ENCODE assay signal across 10 mouse cellular contexts in genomic region chr19:49539445-49540407, GRCm38 (mm10).
A peak's percentile ranks its signal among the peaks of the same experiment; 100 is the strongest.
DNase-seq lines count a peak whose midpoint lies in the region; ATAC-seq and TF ChIP-seq lines count a peak whose summit lies in the region.
"Had no signal": no experiment of that assay in that cellular context is flagged by ENCODE, and none has a peak within 500 bp of the region (broad histone marks: within the 10 kb centered on the region; RNA-seq: fewer than 3 reads in every experiment).

No protein-coding gene starts in this region.

- no peaks in the 10 kb centered on the region for H3K27me3 ChIP-seq in midbrain, postnatal 0 days (ENCODE audit: insufficient read depth, low read length)
- H3K27me3 ChIP-seq: CH12.LX; lung, embryonic 15.5 days had no signal

- no peaks in the 10 kb centered on the region for H3K4me1 ChIP-seq in midbrain, postnatal 0 days (ENCODE audit: insufficient read depth, low read length)
- H3K4me1 ChIP-seq: lung, embryonic 15.5 days had no signal

- no peak overlapping the region for H3K4me3 ChIP-seq in midbrain, postnatal 0 days (ENCODE audit: low read depth, low read length)
- H3K4me3 ChIP-seq: lung, embryonic 15.5 days had no signal

- peak overlapping the region; percentile 15; the same call in 1 of the 2 replicates for H3K4me2 ChIP-seq in midbrain, postnatal 0 days (ENCODE audit: low read depth, low read length, poor library complexity, severe bottlenecking)
- H3K4me2 ChIP-seq: lung, embryonic 15.5 days had no signal

- no peak overlapping the region for H3K27ac ChIP-seq in midbrain, postnatal 0 days (ENCODE audit: low read depth, low read length)
- H3K27ac ChIP-seq: lung, embryonic 15.5 days had no signal

- no peaks in the 10 kb centered on the region for H3K36me3 ChIP-seq in midbrain, postnatal 0 days (ENCODE audit: insufficient read depth, low read length)
- H3K36me3 ChIP-seq: lung, embryonic 15.5 days had no signal

- no peak overlapping the region for H3K9ac ChIP-seq in midbrain, postnatal 0 days (replicated peaks; ENCODE audit: low read length, poor library complexity, severe bottlenecking)
- H3K9ac ChIP-seq: lung, embryonic 15.5 days had no signal

- no peak for ATAC-seq in midbrain, postnatal 0 days (ENCODE audit: low FRiP score)

- DNase-seq in cerebellum, postnatal 14 days, result peak; percentile 56 to 58
- no peak for DNase-seq in cerebellum, adult 9-11 months
- DNase-seq in MN1 (ENCODE audit: low spot score), result peak; percentile 26
- DNase-seq in forelimb bud, embryonic 11.5 days (ENCODE audit: low read depth, low spot score), result peak; percentile 29
- DNase-seq in layer of hippocampus, postnatal 14 days (ENCODE audit: low spot score in 2 of 2), result peak; percentile 46 to 63
- DNase-seq in midbrain, postnatal 0 days (ENCODE audit: low spot score), result peak; percentile 69
- DNase-seq in urinary bladder, postnatal 25 days (ENCODE audit: low spot score), result no peak
- no peak for DNase-seq in spleen, adult 12 weeks (ENCODE audit: low spot score)

- 44% methylated on average over 13 of the region's 13 CpGs for WGBS in midbrain, postnatal 0 days

- no peaks in the 10 kb centered on the region for H3K9me3 ChIP-seq in midbrain, postnatal 0 days (ENCODE audit: low read length)
- H3K9me3 ChIP-seq: lung, embryonic 15.5 days had no signal

- peak; percentile 86 for TF ChIP-seq CTCF in midbrain, postnatal 0 days (IDR thresholded peaks at IDR 0.05)

Comparison
In these comparisons a context has a peak if more than half of its experiments do, and no peak if none do; other contexts are left out.
1. DNase-seq: peak in cerebellum, postnatal 14 days (2 of 2), MN1 (single experiment), forelimb bud, embryonic 11.5 days (single experiment), layer of hippocampus, postnatal 14 days (2 of 2) and midbrain, postnatal 0 days (single experiment); none in cerebellum, adult 9-11 months (single experiment), urinary bladder, postnatal 25 days (single experiment) and spleen, adult 12 weeks (single experiment).